Mouse (Mus musculus) embryonic facial prominence, embryonic 13.5 days (tissue): ENCODE results near the gene Map2k5. TPM values are rescaled to one million over a fixed set of nuclear protein-coding genes. Genes with fewer than 3 reads are reported as not detected.

Source experiments
- ATAC-seq: fragments of 200-750 bp; cut with Nextera tagmentation; 2 replicates; pipeline ENCODE4 v1.8.0; 2017; ENCODE audit warnings: low read depth; ENCODE audit not compliant: insufficient number of reproducible peaks, insufficient read depth, low FRiP score, low TSS enrichment
- H3K27ac ChIP-seq: fragments of 300-500 bp; sonication (generic); 2 replicates; pipeline ENCODE4 v1.5.1; 2015; ENCODE audit warnings: moderate library complexity, mild to moderate bottlenecking, inconsistent platforms
- H3K27me3 ChIP-seq: fragments of 300-500 bp; sonication (generic); 2 replicates; pipeline ENCODE4 v1.6.1; 2015; ENCODE audit warnings: mild to moderate bottlenecking, inconsistent platforms
- H3K36me3 ChIP-seq: fragments of 300-500 bp; sonication (generic); 2 replicates; pipeline ENCODE4 v1.6.1; 2015; ENCODE audit warnings: mild to moderate bottlenecking, inconsistent platforms
- H3K4me1 ChIP-seq: fragments of 300-500 bp; sonication (generic); 2 replicates; pipeline ENCODE4 v1.6.1; 2015; ENCODE audit warnings: inconsistent platforms
- H3K4me2 ChIP-seq: fragments of 300-500 bp; sonication (generic); 2 replicates; pipeline ENCODE4 v1.6.1; 2015; ENCODE audit warnings: moderate library complexity, mild to moderate bottlenecking, inconsistent platforms
- H3K4me3 ChIP-seq: fragments of 300-500 bp; sonication (generic); 2 replicates; pipeline ENCODE4 v1.5.1; 2015; ENCODE audit warnings: mild to moderate bottlenecking, inconsistent platforms
- H3K9ac ChIP-seq: fragments of 300-500 bp; sonication (generic); 2 replicates; pipeline ENCODE4 v1.6.1; 2015; ENCODE audit warnings: mild to moderate bottlenecking, inconsistent platforms
- H3K9me3 ChIP-seq: fragments of 300-500 bp; sonication (generic); 2 replicates; pipeline ENCODE4 v1.6.1; 2016; ENCODE audit warnings: inconsistent platforms
- WGBS: fragments of 180-500 bp; shearing (Covaris S2); methylation state at CpG from one replicate; pipeline ENCODE4 v1.1.7; 2015; ENCODE audit warnings: mixed read lengths; 5-methylcytosine and 5-hydroxymethylcytosine counted together
- polyA plus RNA-seq: library from polyadenylated mRNA; unstranded; fragments of >200 nt; fragmentation: Nextera tagmentation; extraction: Ambion mirVana; gene quantifications from 2 replicates; pipeline ENCODE4 v1.2.1, GENCODE M21; 2015

Gene Map2k5
- polyA plus RNA-seq, 1 experiment from 2014 or later = 37.8 TPM

- H3K27ac ChIP-seq = no peak overlapping the region
- H3K27me3 ChIP-seq = no peaks in the 10 kb centered on the region
- H3K4me2 ChIP-seq = no peak overlapping the region
- H3K36me3 ChIP-seq = peaks cover 35% of the 10 kb centered on the region
- H3K4me1 ChIP-seq = peaks cover 21% of the 10 kb centered on the region
- no peak overlapping the region for H3K4me3 ChIP-seq
- no peak for ATAC-seq
- no peak overlapping the region for H3K9ac ChIP-seq
- H3K9me3 ChIP-seq = no peaks in the 10 kb centered on the region
- WGBS = 27% methylated on average over 6 of the region's 6 CpGs
These were observed 38.4 kb downstream of the Map2k5 start for GRCm38 (mm10) chr9:63339256-63339655.

- no peak overlapping the region for H3K9ac ChIP-seq
- peaks cover 40% of the 10 kb centered on the region for H3K36me3 ChIP-seq
- 20% methylated on average over 6 of the region's 6 CpGs for WGBS
- H3K4me1 ChIP-seq = peaks cover 21% of the 10 kb centered on the region
- no peaks in the 10 kb centered on the region for H3K27me3 ChIP-seq
- no peaks in the 10 kb centered on the region for H3K9me3 ChIP-seq
- H3K4me2 ChIP-seq = no peak overlapping the region
- no peak overlapping the region for H3K4me3 ChIP-seq
- no peak for ATAC-seq
- no peak overlapping the region for H3K27ac ChIP-seq
These were observed 39.0 kb downstream of the Map2k5 start for GRCm38 (mm10) chr9:63338716-63339115.

- ATAC-seq = no peak
- Histone ChIP-seq H3K4me1 (peaks cover 21% of the 10 kb centered on the region), H3K36me3 (peaks cover 57% of the 10 kb centered on the region), H3K9ac (no peak overlapping the region), H3K27me3 (no peaks in the 10 kb centered on the region), H3K4me2 (no peak overlapping the region), H3K4me3 (no peak overlapping the region), H3K27ac (no peak overlapping the region), H3K9me3 (no peaks in the 10 kb centered on the region; the same call in 1 of the 2 replicates)
- WGBS = 95% methylated on average over 4 of the region's 4 CpGs
These were observed 41.9 kb downstream of the Map2k5 start for GRCm38 (mm10) chr9:63335816-63336215.

GRCm38 (mm10) chr9:63333074-63333473 is 44.6 kb downstream of the Map2k5 start:
- H3K4me2 ChIP-seq = no peak overlapping the region
- no peaks in the 10 kb centered on the region for H3K27me3 ChIP-seq
- H3K4me3 ChIP-seq = no peak overlapping the region
- no peak overlapping the region for H3K27ac ChIP-seq
- no peak overlapping the region for H3K9ac ChIP-seq
- no peak for ATAC-seq
- H3K9me3 ChIP-seq = no peaks in the 10 kb centered on the region; the same call in 1 of the 2 replicates
- peaks cover 80% of the 10 kb centered on the region for H3K36me3 ChIP-seq
- peaks cover 2% of the 10 kb centered on the region for H3K4me1 ChIP-seq
- WGBS = 93% methylated on average over 2 of the region's 2 CpGs

- H3K4me2 ChIP-seq = no peak overlapping the region
- H3K4me3 ChIP-seq = no peak overlapping the region
- H3K36me3 ChIP-seq = peaks cover 66% of the 10 kb centered on the region
- no peaks in the 10 kb centered on the region; the same call in 1 of the 2 replicates for H3K9me3 ChIP-seq
- no peak for ATAC-seq
- 95% methylated on average over 6 of the region's 6 CpGs for WGBS
- no peak overlapping the region for H3K27ac ChIP-seq
- no peaks in the 10 kb centered on the region for H3K27me3 ChIP-seq
- H3K9ac ChIP-seq = no peak overlapping the region
- H3K4me1 ChIP-seq = no peaks in the 10 kb centered on the region
These were observed 46.5 kb downstream of the Map2k5 start for GRCm38 (mm10) chr9:63331246-63331645.

GRCm38 (mm10) chr9:63328958-63329685 is 48.6 kb downstream of the Map2k5 start:
- Histone ChIP-seq H3K9me3 (no peaks in the 10 kb centered on the region; the same call in 1 of the 2 replicates), H3K4me2 (no peak overlapping the region), H3K4me1 (no peaks in the 10 kb centered on the region), H3K4me3 (no peak overlapping the region), H3K36me3 (peaks cover 51% of the 10 kb centered on the region), H3K27ac (no peak overlapping the region), H3K27me3 (no peaks in the 10 kb centered on the region), H3K9ac (no peak overlapping the region)
- 83% methylated on average over 15 of the region's 15 CpGs for WGBS
- ATAC-seq = no peak

- no peak overlapping the region for H3K4me3 ChIP-seq
- no peak overlapping the region for H3K4me2 ChIP-seq
- H3K9ac ChIP-seq = no peak overlapping the region
- peaks cover 13% of the 10 kb centered on the region for H3K36me3 ChIP-seq
- ATAC-seq = no peak
- H3K27ac ChIP-seq = no peak overlapping the region
- H3K27me3 ChIP-seq = no peaks in the 10 kb centered on the region
- peaks cover 10% of the 10 kb centered on the region for H3K4me1 ChIP-seq
- no peaks in the 10 kb centered on the region for H3K9me3 ChIP-seq
These were observed 62.5 kb downstream of the Map2k5 start for GRCm38 (mm10) chr9:63315231-63315630.

GRCm38 (mm10) chr9:63314126-63314525 is 63.6 kb downstream of the Map2k5 start:
- no peaks in the 10 kb centered on the region for H3K9me3 ChIP-seq
- ATAC-seq = no peak
- WGBS = 61% methylated on average over 4 of the region's 4 CpGs
- peaks cover 12% of the 10 kb centered on the region for H3K4me1 ChIP-seq
- H3K36me3 ChIP-seq = peaks cover 9% of the 10 kb centered on the region; the same call in 1 of the 2 replicates
- H3K4me2 ChIP-seq = no peak overlapping the region
- H3K27ac ChIP-seq = no peak overlapping the region
- no peak overlapping the region for H3K4me3 ChIP-seq
- no peak overlapping the region for H3K9ac ChIP-seq
- H3K27me3 ChIP-seq = no peaks in the 10 kb centered on the region

GRCm38 (mm10) chr9:63309956-63310355 is 67.7 kb downstream of the Map2k5 start:
- Histone ChIP-seq H3K4me1 (peaks cover 25% of the 10 kb centered on the region), H3K36me3 (peaks cover 6% of the 10 kb centered on the region; the same call in 1 of the 2 replicates), H3K27ac (no peak overlapping the region), H3K9me3 (no peaks in the 10 kb centered on the region), H3K9ac (no peak overlapping the region), H3K4me2 (no peak overlapping the region), H3K4me3 (no peak overlapping the region), H3K27me3 (no peaks in the 10 kb centered on the region)
- ATAC-seq = no peak
- WGBS = 91% methylated on average over 6 of the region's 6 CpGs

GRCm38 (mm10) chr9:63309008-63309407 is 68.7 kb downstream of the Map2k5 start:
- Histone ChIP-seq H3K9ac (no peak overlapping the region), H3K4me2 (no peak overlapping the region), H3K27me3 (no peaks in the 10 kb centered on the region), H3K4me1 (peaks cover 25% of the 10 kb centered on the region), H3K9me3 (no peaks in the 10 kb centered on the region), H3K27ac (no peak overlapping the region), H3K36me3 (peaks cover 6% of the 10 kb centered on the region; the same call in 1 of the 2 replicates), H3K4me3 (no peak overlapping the region)
- 75% methylated on average over 5 of the region's 5 CpGs for WGBS
- no peak for ATAC-seq

- Histone ChIP-seq H3K9ac (no peak overlapping the region), H3K4me1 (peaks cover 25% of the 10 kb centered on the region), H3K27me3 (no peaks in the 10 kb centered on the region), H3K4me2 (no peak overlapping the region), H3K36me3 (peaks cover 6% of the 10 kb centered on the region; the same call in 1 of the 2 replicates), H3K9me3 (no peaks in the 10 kb centered on the region), H3K27ac (no peak overlapping the region), H3K4me3 (no peak overlapping the region)
- 47% methylated on average over 4 of the region's 4 CpGs for WGBS
- ATAC-seq = no peak
These were observed 69.3 kb downstream of the Map2k5 start for GRCm38 (mm10) chr9:63308441-63308840.

- H3K27ac ChIP-seq = no peak overlapping the region
- H3K36me3 ChIP-seq = peaks cover 42% of the 10 kb centered on the region
- H3K9ac ChIP-seq = no peak overlapping the region
- H3K4me3 ChIP-seq = no peak overlapping the region
- H3K27me3 ChIP-seq = no peaks in the 10 kb centered on the region
- ATAC-seq = no peak
- 0 out of 2 replicates have a peak, but pooled peaks cover 4% of the 10 kb centered on the region for H3K4me1 ChIP-seq
- no peak overlapping the region for H3K4me2 ChIP-seq
- WGBS = 74% methylated on average over 4 of the region's 4 CpGs
- H3K9me3 ChIP-seq = no peaks in the 10 kb centered on the region
These were observed 75.2 kb downstream of the Map2k5 start for GRCm38 (mm10) chr9:63302511-63302910.
